Mouse (Mus musculus) 416B (cell line): ENCODE data around the gene Nudt16l1.

Source experiments
- DNase-seq: peaks from one replicate; pipeline ENCODE4 v3.0.0; 2011; ENCODE audit warnings: low read depth

Nudt16l1 gene

DNA sequence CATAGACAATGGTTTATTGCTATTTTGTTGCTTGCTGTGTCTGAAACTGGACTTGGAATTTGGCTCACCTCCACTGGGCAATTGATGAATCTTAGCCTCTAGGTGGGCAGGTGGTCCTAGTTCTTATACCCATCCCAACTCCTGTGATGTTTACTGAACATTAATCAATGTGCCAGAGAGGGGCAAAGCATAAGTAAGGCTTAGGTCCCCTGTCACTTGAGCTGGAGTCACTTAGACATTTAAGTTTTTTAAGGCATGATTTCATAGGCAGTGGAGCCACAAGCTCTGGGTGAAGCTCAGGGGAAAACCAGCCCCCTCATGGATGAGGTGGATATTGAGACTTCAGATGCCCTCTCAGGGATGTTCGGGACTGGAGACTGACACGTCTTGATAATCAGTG, at the start of gene Nudt16l1:
TSS of gene Nudt16l1 (plus strand) at position 301 of the 400 bp plus-strand sequence.
- DNase-seq, result no peak

DNA sequence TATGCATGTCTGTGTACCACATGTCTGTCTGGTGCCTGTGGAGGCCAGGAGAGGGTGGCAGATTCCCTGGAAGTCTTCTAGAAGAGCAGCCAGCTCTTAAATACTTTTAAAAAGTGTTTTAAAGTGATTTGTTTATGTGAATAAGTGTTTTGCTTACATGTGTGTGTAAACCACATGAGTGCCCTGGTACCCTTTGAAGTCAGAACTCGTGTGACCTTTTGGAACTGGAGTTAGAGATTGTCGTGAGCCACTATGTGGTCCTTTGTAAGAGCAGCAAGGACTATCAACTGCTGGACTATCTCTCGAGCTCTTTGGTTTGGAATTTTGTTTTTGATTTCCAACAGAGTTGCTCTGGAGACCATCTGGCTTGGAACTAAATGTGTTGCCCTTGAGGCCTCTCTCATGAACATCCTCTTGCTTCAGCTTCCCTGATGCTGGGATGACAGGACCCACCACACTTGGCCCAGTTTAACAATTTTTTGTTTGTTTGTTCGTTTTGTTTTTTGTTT, 48.3 kb upstream of the Nudt16l1 start:
- no peak for DNase-seq

DNA sequence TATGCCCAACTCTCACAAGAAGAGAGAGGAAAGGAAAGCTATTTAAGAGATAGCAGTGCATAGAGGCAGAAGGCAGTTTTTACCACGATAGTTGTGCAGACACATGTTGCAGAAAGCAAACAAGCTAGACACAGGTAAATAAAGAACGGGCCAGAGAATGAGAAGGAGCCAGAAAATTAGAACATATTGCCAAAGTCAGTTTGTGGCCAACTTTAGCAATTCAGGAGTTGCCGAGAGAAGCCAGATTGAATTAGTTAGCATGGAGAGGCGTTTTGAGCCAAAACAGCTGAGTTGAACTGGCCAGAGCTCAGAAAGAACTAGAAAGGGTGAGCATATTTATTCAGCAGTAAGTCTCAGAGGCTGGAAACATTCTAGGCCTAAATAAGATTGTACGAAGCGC, 46.4 kb upstream of the Nudt16l1 start:
- DNase-seq, result no peak

DNA sequence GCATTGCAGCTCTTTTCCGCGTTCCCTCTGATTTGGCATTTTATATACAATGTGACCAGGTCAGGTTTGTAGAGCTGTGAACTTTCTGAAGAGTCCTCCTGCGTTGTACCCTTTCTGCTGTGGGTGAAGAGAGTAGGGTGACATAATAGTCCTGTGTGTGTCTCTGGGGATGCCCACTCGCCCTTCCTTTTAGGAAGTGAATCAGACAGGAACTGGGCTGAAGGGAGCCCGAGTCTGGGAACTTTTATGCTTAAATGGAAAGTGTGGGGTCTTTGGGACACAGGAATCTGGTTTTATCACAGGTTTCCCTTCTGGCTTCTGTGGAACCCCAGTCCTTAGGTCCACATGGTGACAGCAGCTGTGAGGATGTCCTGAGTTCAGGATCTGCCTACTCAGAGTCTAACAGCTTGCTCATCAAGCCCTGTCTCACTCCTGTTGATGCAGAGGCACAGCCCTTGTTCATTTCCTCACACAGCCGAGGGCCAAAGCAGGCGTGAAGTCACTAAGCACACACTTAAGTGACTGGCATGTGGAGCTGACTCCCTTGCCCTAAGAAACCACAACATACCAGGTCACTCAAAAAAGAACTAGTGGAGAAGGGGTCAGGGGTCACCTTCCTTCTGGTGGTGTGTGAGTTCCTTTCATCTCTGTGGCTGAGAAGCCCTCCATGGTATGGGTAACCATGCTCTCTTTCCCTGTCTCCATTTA, 44.2 kb upstream of the Nudt16l1 start:
- peak; percentile 60 for DNase-seq

DNA sequence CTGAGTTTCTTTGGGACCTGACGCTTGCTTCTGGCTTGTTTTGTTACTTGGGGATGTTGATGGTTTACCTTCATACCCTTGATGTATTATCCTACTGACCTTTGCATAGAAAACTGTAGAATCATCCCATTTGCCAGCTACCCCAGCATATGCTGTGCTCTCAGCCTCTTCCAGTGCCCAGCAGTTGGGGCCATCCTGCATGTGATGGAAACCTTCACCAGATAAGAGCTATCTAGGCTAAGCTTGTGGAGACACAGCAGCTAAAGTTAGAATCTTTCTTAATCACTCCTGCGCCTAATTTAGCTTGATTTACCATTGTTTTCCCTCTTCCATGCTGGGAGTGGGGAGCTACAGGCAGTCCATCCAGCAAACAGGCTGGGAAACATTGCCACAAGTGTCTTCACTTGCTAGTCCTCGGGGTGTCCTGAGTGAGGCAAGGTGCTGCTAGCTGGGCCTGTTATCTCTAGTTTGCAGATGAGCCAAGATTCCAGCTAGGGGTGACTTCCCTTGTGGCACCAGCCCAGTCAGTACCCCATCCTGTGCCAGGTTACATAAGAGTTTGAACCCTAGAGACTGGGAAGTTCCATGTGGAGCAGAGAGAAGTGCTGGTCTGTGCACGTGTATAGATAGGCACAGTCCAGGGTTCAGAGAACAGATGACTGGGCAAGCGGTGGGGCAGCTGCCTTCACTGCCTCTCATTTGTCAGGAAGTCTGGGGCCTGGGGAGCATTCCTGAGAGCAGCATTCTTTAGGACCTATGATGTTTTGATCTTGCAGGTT, 42.1 kb upstream of the Nudt16l1 start:
- peak; percentile 47 for DNase-seq

DNA sequence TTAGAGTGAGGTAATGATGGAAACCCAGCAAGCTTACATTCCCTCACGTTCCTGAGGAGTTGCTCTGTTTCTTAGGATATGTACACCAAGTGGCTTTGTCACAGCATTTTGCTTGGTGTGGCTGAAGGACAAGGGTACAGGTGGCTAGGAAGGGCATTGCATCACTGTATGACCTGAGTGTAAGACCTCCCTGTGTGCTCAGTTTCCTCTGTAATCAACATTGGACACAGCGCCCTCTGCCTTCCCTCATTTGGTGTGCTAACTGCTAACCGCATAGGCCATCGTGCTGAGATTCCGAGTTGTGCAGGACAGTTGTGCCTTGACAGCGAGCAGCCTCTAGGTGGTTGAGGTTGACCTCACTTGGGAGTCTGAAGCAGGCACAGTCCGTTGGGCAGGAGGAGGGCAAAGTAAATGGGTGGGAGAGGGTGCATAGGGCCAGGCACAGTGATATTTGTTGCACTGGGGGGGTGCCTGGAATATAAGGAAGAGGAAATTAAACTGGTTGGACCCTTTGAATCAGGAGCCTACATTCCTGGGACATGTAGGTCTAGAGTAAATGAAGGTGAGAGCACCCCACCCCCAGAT, 41.3 kb upstream of the Nudt16l1 start:
- DNase-seq, result no peak

DNA sequence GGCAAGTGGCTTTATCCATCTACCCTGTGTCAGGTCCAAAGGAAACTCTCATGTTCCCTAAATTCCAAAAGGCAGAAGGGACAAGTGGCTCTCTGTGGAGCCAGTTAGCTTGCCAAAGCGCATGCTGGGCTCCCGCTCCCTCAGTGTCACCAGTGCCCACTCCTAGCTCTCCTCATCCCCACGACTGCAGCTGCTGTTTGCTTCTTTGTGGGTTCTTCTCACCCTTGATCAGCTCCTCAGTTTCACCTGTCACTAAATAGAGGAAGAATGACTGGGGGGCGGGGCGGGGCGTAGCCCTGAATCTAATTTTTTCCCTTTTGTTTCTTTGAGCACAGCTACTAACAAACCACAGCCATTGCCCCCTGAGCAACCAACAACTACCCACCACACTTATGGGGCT, 39.7 kb upstream of the Nudt16l1 start:
- DNase-seq, result no peak

DNA sequence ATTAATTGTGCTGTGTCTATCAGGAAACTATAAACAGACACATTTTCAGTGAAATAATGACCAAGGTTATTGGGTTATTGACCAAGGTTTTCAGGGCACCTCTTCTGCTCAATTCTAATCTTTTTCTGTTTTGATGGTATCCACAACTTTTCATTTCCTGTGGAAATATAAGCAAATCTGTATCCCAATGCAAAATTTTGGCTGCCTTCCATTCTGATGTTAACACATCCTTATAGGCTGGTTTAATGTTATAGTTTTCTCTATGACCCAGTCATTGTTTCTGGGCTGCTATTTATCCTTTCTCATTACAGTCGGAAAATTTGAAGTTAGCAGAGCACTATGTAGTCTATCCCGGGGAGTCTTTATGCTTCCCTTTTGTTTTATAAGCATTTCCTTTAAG, 38.9 kb upstream of the Nudt16l1 start:
- no peak for DNase-seq

DNA sequence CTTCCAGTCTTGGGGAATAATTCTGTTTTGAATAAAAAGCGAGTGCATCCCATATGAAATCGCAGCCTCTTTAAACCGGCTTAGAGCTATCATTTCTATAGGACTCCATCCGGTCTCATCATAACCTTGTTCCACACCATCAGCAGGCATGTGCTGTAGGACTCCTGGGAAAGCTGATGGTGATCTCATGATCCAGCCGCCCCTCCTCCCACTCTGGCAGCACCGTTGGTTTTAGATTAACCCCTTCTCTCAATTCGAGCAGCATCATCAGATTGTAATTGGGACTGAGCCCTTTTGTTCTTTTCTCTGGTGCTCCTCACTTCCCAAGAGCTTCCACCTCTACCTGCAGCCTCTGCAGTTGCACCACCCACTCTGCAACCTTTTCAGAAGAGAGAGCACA, 37.4 kb upstream of the Nudt16l1 start:
- DNase-seq, result no peak

DNA sequence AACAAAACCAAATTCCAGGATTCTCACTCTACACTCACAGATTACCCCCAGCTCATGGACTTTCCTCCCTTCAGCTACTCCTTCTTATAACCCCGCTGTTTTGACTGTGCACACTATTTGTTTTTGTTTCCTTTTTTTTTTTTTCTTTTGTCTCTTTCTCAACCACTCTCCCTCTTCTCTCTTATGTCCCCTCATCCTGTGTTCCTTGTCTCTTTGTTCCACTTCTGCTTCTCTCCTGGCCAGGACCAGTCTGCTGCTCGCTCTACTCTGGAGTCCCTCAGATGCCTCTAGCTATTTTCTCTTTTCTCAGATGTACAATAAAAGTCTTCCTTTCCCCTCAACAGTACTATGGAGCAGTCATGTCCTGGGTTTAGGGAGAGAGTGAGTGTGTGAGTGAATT, 36.2 kb upstream of the Nudt16l1 start:
- DNase-seq, result no peak

DNA sequence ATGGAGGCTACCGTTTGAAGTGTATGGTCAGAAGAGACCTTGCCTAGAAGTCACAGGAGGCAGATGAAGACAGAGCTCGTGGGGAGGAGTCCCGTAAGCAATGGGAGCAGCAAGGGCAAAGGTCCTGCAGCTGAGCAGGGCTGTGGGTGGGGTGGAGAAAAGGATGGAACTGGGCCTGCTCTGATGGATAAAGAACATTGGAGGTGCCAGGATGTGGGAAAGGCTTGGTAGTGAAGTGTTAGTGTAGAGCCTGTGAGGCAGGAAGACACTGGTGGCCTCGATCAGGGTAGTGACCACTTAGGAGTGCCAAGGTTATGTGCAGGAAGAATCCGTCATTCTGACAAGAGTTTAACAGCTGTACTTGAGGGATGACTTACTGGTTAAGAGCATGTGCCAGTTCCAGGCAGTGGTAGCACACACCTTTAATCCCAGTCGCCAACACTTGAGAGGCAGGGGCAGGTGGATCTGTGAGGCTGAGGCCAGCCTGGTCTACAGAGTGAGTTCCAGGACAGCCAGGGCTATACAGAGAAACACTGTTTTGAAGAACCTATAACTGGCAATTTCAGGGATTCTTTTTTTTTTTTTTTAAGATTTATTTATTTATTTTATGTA, 35.0 kb upstream of the Nudt16l1 start:
- no peak for DNase-seq

DNA sequence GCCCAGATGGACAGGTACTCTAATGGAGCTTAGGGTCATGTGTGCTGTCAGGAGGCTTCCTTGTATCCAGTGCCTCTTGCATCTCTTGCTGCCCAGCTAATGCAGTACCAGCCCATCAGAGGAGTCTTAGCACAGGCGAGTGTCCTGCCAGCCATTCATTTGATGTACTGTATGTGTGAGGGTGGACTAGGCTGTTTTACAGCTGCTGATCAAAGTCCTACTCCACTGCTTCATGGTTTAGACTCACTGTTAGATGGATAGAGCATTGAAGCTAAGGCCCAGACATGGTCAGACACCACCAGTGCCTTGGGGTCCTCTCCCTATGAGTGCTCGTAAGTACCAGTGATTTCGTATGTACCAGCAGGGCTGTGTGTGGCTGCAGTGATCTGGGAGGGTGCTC, 33.7 kb upstream of the Nudt16l1 start:
- no peak for DNase-seq

DNA sequence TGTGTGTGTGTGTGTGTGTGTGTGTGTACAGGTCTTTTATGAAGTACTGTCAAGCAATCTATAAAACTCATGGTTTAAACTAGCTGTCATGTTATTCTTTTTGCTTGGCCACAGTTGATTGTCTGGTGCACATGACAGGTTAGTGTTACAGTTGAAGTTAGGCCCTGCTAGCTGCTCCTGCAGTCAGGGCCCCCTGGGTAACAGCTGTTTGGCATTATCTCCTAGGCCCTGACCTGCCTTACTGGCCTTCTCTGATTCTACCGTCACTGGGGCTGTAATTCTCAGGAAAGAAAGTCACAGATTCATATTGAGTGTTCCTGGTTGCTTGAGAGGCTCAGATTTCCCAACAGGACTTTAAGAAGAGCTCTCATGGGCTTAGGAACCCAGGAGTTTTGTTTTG, 33.0 kb upstream of the Nudt16l1 start:
- no peak for DNase-seq

DNA sequence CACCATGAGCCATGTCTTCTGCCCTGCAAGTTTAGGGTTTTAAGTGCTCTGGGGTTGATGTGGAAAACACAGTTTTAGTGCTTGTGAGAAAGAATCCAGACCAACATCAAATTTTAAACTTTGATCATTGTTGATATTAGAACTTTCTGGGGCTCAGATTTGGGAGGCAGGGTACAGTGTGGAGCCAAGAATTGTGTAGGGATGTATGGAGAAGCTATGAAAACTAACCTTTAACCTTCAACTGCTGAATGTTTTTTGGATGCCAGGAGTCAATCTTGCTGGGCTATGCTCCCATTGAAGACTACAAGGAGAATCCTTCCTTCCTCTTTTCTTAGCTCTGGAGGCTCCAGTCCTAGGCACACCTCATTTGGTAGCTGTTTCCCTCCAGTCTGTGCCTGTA, 32.0 kb upstream of the Nudt16l1 start:
- DNase-seq, result no peak

DNA sequence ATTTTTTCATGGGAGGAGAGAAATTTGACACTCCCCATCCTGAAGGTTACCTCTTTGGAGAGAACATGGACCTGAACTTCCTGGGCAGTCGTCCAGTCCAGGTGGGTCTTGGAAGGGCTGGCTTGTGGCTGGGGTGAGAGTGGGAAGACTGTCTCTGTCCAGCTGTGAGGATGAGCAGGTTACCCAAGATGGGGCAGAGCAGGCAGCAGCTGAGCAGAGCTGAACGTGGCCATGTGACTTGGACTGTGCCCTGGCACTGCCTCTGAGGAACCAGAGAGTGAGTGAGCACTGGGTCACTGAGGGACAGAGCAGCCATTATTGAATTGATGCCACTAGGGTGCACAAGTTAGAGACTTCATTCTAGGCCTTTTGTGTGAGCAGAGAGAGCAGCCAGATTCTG, 31.2 kb upstream of the Nudt16l1 start:
- DNase-seq, result no peak

DNA sequence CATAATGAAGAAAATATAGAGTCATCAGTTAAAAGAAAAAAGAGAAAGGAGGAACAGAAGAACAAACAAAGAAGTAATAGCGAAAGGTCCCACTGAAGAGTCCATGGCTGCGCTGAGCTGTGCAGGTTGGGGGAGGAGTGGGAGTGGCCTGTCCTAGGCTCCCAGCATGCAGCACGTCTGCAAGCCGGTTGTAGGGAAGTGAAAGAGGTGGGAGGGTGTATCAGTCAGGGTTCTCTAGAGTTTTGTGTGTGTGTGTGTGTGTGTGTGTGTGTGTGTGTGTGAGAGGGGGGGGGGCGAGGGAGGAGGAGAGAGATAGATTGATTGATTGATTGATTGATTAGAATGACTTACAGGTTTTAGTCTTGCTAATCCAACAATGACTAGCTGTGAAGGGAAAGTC, 30.6 kb upstream of the Nudt16l1 start:
- DNase-seq, result no peak

DNA sequence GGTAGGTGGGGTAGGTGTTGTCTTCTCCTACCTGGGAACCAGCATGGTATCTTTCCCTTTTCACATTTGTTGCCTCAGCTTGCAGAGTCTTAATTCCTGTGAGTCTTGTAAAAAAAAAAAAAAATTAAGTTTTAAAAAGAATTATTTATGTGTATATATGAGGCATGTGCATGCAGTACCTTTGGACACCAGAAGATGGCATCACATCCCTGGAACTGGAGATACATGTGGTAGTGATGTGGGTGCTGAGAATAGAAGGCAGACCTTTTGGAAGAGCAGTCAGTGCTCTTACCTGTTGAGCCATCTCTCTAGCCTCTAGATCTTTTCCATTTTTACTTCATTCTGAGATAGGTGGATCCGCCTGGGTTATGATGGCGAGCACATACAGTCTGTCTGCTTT, 28.8 kb upstream of the Nudt16l1 start:
- peak; percentile 48 for DNase-seq

DNA sequence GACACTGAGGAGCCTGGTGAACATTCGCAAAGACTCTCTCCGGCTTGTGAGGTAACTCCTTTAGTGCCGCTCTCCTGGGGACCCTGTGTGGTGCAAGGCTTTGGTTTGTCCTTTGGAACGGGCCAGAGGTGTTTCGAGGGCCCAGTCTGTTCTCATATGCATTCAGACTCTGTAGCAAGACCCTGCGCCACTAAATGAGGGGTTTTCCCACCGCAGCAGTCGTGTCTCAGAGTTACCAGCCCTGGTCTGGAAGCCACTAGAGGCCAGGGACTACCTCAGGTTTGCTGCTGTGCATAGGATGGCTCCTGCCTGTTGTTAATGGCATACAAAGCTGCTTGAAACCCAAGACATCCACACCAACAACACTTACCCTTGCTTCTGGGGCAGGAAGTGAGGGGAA, 27.8 kb upstream of the Nudt16l1 start:
- no peak for DNase-seq

DNA sequence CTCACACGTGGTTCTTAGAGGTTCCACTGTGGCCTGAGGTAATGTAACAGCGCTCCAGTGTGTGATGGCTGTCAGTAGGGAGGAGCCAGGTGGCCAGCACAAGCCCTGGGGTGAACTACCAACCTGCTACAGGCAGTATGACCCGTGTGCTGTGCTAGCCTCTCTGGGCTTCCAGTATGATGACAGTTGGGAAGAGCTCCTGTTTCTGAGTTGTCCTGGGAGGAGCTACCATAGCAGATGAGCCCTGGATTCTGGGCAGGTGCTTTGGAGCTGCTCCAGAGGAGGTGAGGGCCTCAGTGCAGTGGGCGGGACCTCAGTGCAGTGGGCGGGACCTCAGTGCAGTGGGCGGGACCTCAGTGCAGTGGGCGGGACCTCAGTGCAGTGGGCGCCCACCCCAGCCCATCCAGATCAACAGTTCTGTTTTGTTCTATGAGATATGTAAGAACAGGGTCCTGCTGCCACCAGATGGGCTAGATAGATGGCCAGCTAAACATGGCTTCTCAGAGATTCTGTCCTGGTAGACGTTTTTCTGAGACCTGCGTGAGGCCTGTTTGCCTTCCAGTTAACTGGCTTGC, 26.4 kb upstream of the Nudt16l1 start:
- DNase-seq, result no peak

DNA sequence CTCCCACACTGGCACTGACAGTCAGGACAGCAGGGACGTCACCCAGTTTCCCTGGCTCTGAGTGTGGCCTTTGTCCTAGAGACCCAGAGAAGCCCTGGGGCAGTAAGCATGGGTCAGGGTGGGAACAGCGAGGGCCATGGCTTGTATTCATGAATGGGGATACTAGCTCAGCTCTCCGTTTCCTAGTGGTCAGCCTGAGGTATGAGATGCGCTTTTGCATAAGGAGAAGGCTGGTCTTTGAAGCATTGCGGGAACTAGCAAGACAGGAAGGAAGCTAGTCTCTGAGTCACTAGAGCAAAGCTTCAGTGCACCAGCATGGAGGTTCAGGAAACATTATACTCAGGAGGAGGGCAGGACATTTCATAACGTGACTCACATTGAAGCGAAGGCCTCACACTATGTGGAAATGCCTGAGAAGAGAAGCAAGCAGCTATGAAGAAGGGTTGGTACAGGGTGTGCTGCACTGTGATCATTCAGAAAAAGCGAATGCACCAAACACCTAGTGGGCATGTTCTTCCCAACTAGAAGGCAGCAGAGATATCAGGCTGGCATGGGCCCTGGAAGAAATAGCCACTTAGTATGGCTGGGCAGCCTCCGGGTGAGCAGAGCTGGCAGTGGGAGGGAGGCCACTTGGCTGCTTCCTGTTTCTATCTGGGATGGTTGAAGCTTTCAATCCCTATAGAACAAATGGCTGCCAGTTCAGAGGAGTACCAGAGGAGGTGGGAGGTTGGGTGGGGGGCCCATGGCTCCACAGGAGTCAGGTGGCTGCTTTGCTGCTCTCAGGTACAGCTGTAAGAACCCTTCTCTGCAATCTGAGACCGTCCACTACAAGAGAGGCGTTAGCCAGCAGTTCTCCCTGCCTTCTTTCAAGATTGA, 25.4 kb upstream of the Nudt16l1 start:
- peak; percentile 97 for DNase-seq
